Mouse (Mus musculus) MEL (cell line): Measurements from ENCODE around the gene Olfr49.
"Not testable (repeated sequence)": the region's sequence is repeated elsewhere in the genome, so short reads cannot be mapped to it uniquely, and the experiment has no call there.

ENCODE experiments used
- CTCF ChIP-seq, 3 experiments: IDR thresholded peaks in 2 of 3; conservative IDR thresholded peaks in 1 of 3; 2 replicates each; pipeline ENCODE4 v1.5.1; 2011 to 2012; ENCODE audit warnings: low read length in 3 of 3, low read depth in 2 of 3, mild to moderate bottlenecking in 2 of 3, improper control_type of control experiment in 1 of 3, inconsistent platforms in 1 of 3, mixed read lengths in 1 of 3, moderate library complexity in 1 of 3; ENCODE audit not compliant: control insufficient read depth in 1 of 3, insufficient read depth in 1 of 3, poor library complexity in 1 of 3, severe bottlenecking in 1 of 3
- GATA1 ChIP-seq: IDR thresholded peaks from 2 replicates; pipeline ENCODE4 v1.6.1; 2011; ENCODE audit warnings: low read depth, low read length, improper control_type of control experiment
- MAX ChIP-seq: IDR thresholded peaks from 2 replicates; pipeline ENCODE4 v1.6.1; 2011; ENCODE audit warnings: low read length, improper control_type of control experiment
- MEF2A ChIP-seq: IDR thresholded peaks from 2 replicates; pipeline ENCODE4 v1.6.1; 2014; ENCODE audit warnings: low read depth, mild to moderate bottlenecking, inconsistent platforms, low read length, improper control_type of control experiment; ENCODE audit not compliant: poor library complexity, insufficient replicate concordance, severe bottlenecking; ENCODE audit errors: extremely low read depth
- POLR2A ChIP-seq, 2 experiments: IDR thresholded peaks; 2 replicates each; pipeline ENCODE4 v1.6.1; 2011 to 2012; ENCODE audit warnings: low read length in 2 of 2, mild to moderate bottlenecking in 2 of 2, control low read depth in 1 of 2, improper control_type of control experiment in 1 of 2, low read depth in 1 of 2, moderate library complexity in 1 of 2; ENCODE audit not compliant: control insufficient read depth in 1 of 2, insufficient read depth in 1 of 2, poor library complexity in 1 of 2
- POLR2AphosphoS2 ChIP-seq: IDR thresholded peaks from 2 replicates; pipeline ENCODE4 v1.6.1; 2011; ENCODE audit warnings: low read length, improper control_type of control experiment
- RAD21 ChIP-seq: IDR thresholded peaks from 2 replicates; pipeline ENCODE4 v1.6.1; 2011; ENCODE audit warnings: mild to moderate bottlenecking, low read depth, low read length, improper control_type of control experiment
- RCOR1 ChIP-seq: IDR thresholded peaks from 2 replicates; pipeline ENCODE4 v1.6.1; 2012; ENCODE audit warnings: low read depth, mild to moderate bottlenecking, inconsistent platforms, low read length, improper control_type of control experiment
- SMC3 ChIP-seq: IDR thresholded peaks from 2 replicates; pipeline ENCODE4 v1.6.1; 2011; ENCODE audit warnings: low read depth, low read length, improper control_type of control experiment
- TAL1 ChIP-seq: IDR thresholded peaks from 2 replicates; pipeline ENCODE4 v1.6.1; 2012; ENCODE audit warnings: mild to moderate bottlenecking, inconsistent platforms, low read length, moderate library complexity, mixed read lengths
- TCF12 ChIP-seq: IDR thresholded peaks from 2 replicates; pipeline ENCODE4 v1.6.1; 2014; ENCODE audit warnings: low read depth, mild to moderate bottlenecking, inconsistent platforms, low read length, improper control_type of control experiment, moderate library complexity

- TF ChIP-seq RCOR1; CTCF (IDR thresholded peaks at IDR 0.05 in 2 of 3, conservative IDR thresholded peaks at IDR 0.05 in 1 of 3; ENCODE audit: control insufficient read depth in 1 of 3, insufficient read depth in 1 of 3, low read depth in 2 of 3, low read length in 3 of 3, poor library complexity in 1 of 3, severe bottlenecking in 1 of 3); POLR2AphosphoS2; MEF2A; TCF12; RAD21; POLR2A (IDR thresholded peaks at IDR 0.05; ENCODE audit: control insufficient read depth in 1 of 2, insufficient read depth in 1 of 2, low read depth in 1 of 2, low read length in 2 of 2, poor library complexity in 1 of 2); TAL1; SMC3; GATA1; MAX: not testable (repeated sequence)
Measured at GRCm38 (mm10) chr14:54229849-54230248, 54.9 kb downstream of the Olfr49 start.
